Mouse (Mus musculus) lung, embryonic 15.5 days (tissue): ENCODE data around the gene Stk25. TPM values are rescaled to one million over a fixed set of nuclear protein-coding genes. Genes with fewer than 3 reads are reported as not detected.
A peak's percentile ranks its signal among the peaks of the same experiment; 100 is the strongest.

Experiments used
- ATAC-seq: fragments of 200-750 bp; cut with Nextera tagmentation; 2 replicates; pipeline ENCODE4 v1.8.0; 2017; ENCODE audit warnings: moderate number of reproducible peaks, borderline replicate concordance; ENCODE audit not compliant: low FRiP score, low TSS enrichment; ENCODE audit errors: extremely low read depth
- H3K27ac ChIP-seq: fragments of 300-500 bp; sonication (generic); 2 replicates; pipeline ENCODE4 v1.5.1; 2015; ENCODE audit warnings: moderate library complexity, mild to moderate bottlenecking, inconsistent platforms
- H3K27me3 ChIP-seq: fragments of 300-500 bp; sonication (generic); 2 replicates; pipeline ENCODE4 v1.6.1; 2015; ENCODE audit warnings: inconsistent platforms
- H3K36me3 ChIP-seq: fragments of 300-500 bp; sonication (generic); 2 replicates; pipeline ENCODE4 v1.6.1; 2015; ENCODE audit warnings: inconsistent platforms
- H3K4me1 ChIP-seq: fragments of 300-500 bp; sonication (generic); 2 replicates; pipeline ENCODE4 v1.6.1; 2015; ENCODE audit warnings: inconsistent platforms
- H3K4me2 ChIP-seq: fragments of 300-500 bp; sonication (generic); 2 replicates; pipeline ENCODE4 v1.6.1; 2015; ENCODE audit warnings: inconsistent platforms, mild to moderate bottlenecking, moderate library complexity
- H3K4me3 ChIP-seq: fragments of 300-500 bp; sonication (generic); 2 replicates; pipeline ENCODE4 v1.5.1; 2015; ENCODE audit warnings: mild to moderate bottlenecking, inconsistent platforms
- H3K9ac ChIP-seq: fragments of 300-500 bp; sonication (generic); 2 replicates; pipeline ENCODE4 v1.6.1; 2015; ENCODE audit warnings: inconsistent platforms
- H3K9me3 ChIP-seq: fragments of 300-500 bp; sonication (generic); 2 replicates; pipeline ENCODE4 v1.6.1; 2016; ENCODE audit warnings: inconsistent platforms
- WGBS: fragments of 180-500 bp; shearing (Covaris S2); methylation state at CpG from one replicate; pipeline ENCODE4 v1.1.7; 2015; 5-methylcytosine and 5-hydroxymethylcytosine counted together
- polyA plus RNA-seq: library from polyadenylated mRNA; unstranded; fragments of >200 nt; fragmentation: Nextera tagmentation; extraction: Ambion mirVana; gene quantifications from 2 replicates; pipeline ENCODE4 v1.2.1, GENCODE M21; 2015

The Stk25 gene
- polyA plus RNA-seq, 1 experiment from 2014 or later: 177 TPM

- 2% methylated on average over 6 of the region's 6 CpGs for WGBS
- no peaks in the 10 kb centered on the region for H3K9me3 ChIP-seq
- no peak for ATAC-seq
- H3K4me3 ChIP-seq: peak overlapping the region; percentile 70
- H3K4me1 ChIP-seq: peaks cover 20% of the 10 kb centered on the region
- no peaks in the 10 kb centered on the region for H3K27me3 ChIP-seq
- peak overlapping the region; percentile 74 for H3K4me2 ChIP-seq
- peaks cover 8% of the 10 kb centered on the region; the same call in 1 of the 2 replicates for H3K36me3 ChIP-seq
- peak overlapping the region; percentile 81 for H3K27ac ChIP-seq
- H3K9ac ChIP-seq: peak overlapping the region; percentile 74
Observed at GRCm38 (mm10) chr1:93634481-93634891, 24.0 kb downstream of the Stk25 start.

GRCm38 (mm10) chr1:93632723-93633122, 25.7 kb downstream of the Stk25 start:
- H3K36me3 ChIP-seq: peaks cover 24% of the 10 kb centered on the region

GRCm38 (mm10) chr1:93630796-93631195, 27.7 kb downstream of the Stk25 start:
- Histone ChIP-seq H3K4me2 (no peak overlapping the region), H3K27me3 (no peaks in the 10 kb centered on the region), H3K27ac (no peak overlapping the region), H3K4me3 (no peak overlapping the region), H3K9me3 (no peaks in the 10 kb centered on the region), H3K36me3 (peaks cover 43% of the 10 kb centered on the region), H3K4me1 (peaks cover 15% of the 10 kb centered on the region), H3K9ac (no peak overlapping the region)
- ATAC-seq: no peak
- WGBS: 79% methylated on average over 3 of the region's 3 CpGs

More at GRCm38 (mm10) chr1:93632723-93633122, 25.7 kb downstream of the Stk25 start:
- no peak overlapping the region for H3K27ac ChIP-seq
- no peak overlapping the region for H3K4me3 ChIP-seq
- no peaks in the 10 kb centered on the region for H3K27me3 ChIP-seq
- H3K4me2 ChIP-seq: no peak overlapping the region
- peaks cover 20% of the 10 kb centered on the region for H3K4me1 ChIP-seq
- no peaks in the 10 kb centered on the region for H3K9me3 ChIP-seq
- no peak for ATAC-seq
- 73% methylated on average over 3 of the region's 3 CpGs for WGBS
- no peak overlapping the region for H3K9ac ChIP-seq

- H3K36me3 ChIP-seq: peaks cover 88% of the 10 kb centered on the region
- ATAC-seq: no peak
- H3K4me3 ChIP-seq: no peak overlapping the region
Observed at GRCm38 (mm10) chr1:93624502-93624901, 34.0 kb downstream of the Stk25 start.

GRCm38 (mm10) chr1:93618948-93619347, 39.5 kb downstream of the Stk25 start:
- Histone ChIP-seq H3K27ac (no peak overlapping the region), H3K9me3 (no peaks in the 10 kb centered on the region), H3K4me3 (no peak overlapping the region), H3K9ac (no peak overlapping the region), H3K4me2 (no peak overlapping the region), H3K36me3 (peaks cover 35% of the 10 kb centered on the region), H3K27me3 (no peaks in the 10 kb centered on the region), H3K4me1 (no peaks in the 10 kb centered on the region)
- WGBS: 54% methylated on average over 5 of the region's 5 CpGs
- no peak for ATAC-seq

More at GRCm38 (mm10) chr1:93624502-93624901, 34.0 kb downstream of the Stk25 start:
- H3K9me3 ChIP-seq: no peaks in the 10 kb centered on the region
- no peaks in the 10 kb centered on the region for H3K27me3 ChIP-seq
- WGBS: 69% methylated on average over 1 of the region's 1 CpGs
- H3K27ac ChIP-seq: no peak overlapping the region
- H3K4me1 ChIP-seq: no peaks in the 10 kb centered on the region
- H3K9ac ChIP-seq: no peak overlapping the region
- H3K4me2 ChIP-seq: no peak overlapping the region

- Histone ChIP-seq H3K27ac (no peak overlapping the region), H3K9me3 (no peaks in the 10 kb centered on the region), H3K4me2 (no peak overlapping the region), H3K9ac (no peak overlapping the region), H3K36me3 (peaks cover 27% of the 10 kb centered on the region), H3K27me3 (no peaks in the 10 kb centered on the region), H3K4me3 (no peak overlapping the region), H3K4me1 (no peaks in the 10 kb centered on the region)
- 90% methylated on average over 4 of the region's 4 CpGs for WGBS
- no peak for ATAC-seq
Observed at GRCm38 (mm10) chr1:93618059-93618748, 40.3 kb downstream of the Stk25 start.

GRCm38 (mm10) chr1:93609762-93610161, 48.7 kb downstream of the Stk25 start:
- 83% methylated on average over 8 of the region's 8 CpGs for whole genome bisulfite sequencing
- no peak overlapping the region for H3K4me2 ChIP-seq
- no peaks in the 10 kb centered on the region for H3K9me3 ChIP-seq
- no peak overlapping the region for H3K9ac ChIP-seq
- ATAC-seq: no peak
- H3K27ac ChIP-seq: no peak overlapping the region
- H3K27me3 ChIP-seq: no peaks in the 10 kb centered on the region
- H3K36me3 ChIP-seq: no peaks in the 10 kb centered on the region
- no peak overlapping the region for H3K4me3 ChIP-seq
- H3K4me1 ChIP-seq: no peaks in the 10 kb centered on the region

- Histone ChIP-seq H3K36me3 (no peaks in the 10 kb centered on the region), H3K27ac (no peak overlapping the region), H3K27me3 (no peaks in the 10 kb centered on the region), H3K4me1 (no peaks in the 10 kb centered on the region), H3K9me3 (no peaks in the 10 kb centered on the region), H3K4me3 (no peak overlapping the region), H3K4me2 (no peak overlapping the region), H3K9ac (no peak overlapping the region)
- ATAC-seq: no peak
- WGBS: 81% methylated on average over 4 of the region's 4 CpGs
Observed at GRCm38 (mm10) chr1:93608696-93609245, 49.7 kb downstream of the Stk25 start.

GRCm38 (mm10) chr1:93607090-93608083, 51.1 kb downstream of the Stk25 start:
- H3K4me2 ChIP-seq: no peak overlapping the region
- no peaks in the 10 kb centered on the region for H3K4me1 ChIP-seq
- no peak for ATAC-seq
- H3K9ac ChIP-seq: no peak overlapping the region
- H3K4me3 ChIP-seq: no peak overlapping the region
- 81% methylated on average over 14 of the region's 14 CpGs for WGBS
- H3K36me3 ChIP-seq: no peaks in the 10 kb centered on the region
- H3K27me3 ChIP-seq: no peaks in the 10 kb centered on the region
- H3K9me3 ChIP-seq: no peaks in the 10 kb centered on the region
- H3K27ac ChIP-seq: no peak overlapping the region

DNA sequence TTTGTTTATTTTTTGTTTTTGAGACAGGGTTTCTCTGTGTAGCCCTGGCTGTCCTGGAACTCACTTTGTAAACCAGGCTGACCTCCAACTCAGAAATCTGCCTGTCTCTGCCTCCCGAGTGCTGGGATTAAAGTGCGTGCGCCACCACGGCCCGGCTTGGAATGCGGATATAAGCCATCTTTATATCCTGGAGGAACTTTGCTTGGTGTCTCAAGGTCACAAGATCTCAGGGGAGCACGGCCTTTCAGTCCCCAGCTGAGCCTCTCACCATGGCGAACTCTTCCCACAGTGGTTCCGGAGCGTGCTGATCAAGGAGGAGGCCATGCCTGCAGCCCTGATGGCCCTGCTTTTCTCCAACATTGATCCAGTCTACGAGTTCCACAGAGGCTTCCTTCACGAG, 54.5 kb downstream of the Stk25 start:
- no peak overlapping the region for H3K27ac ChIP-seq
- no peaks in the 10 kb centered on the region for H3K4me1 ChIP-seq
- H3K4me2 ChIP-seq: no peak overlapping the region
- no peaks in the 10 kb centered on the region for H3K27me3 ChIP-seq
- H3K4me3 ChIP-seq: no peak overlapping the region
- no peaks in the 10 kb centered on the region for H3K36me3 ChIP-seq
- no peak for ATAC-seq
- no peak overlapping the region for H3K9ac ChIP-seq
- H3K9me3 ChIP-seq: no peaks in the 10 kb centered on the region
- WGBS: 92% methylated on average over 12 of the region's 12 CpGs

DNA sequence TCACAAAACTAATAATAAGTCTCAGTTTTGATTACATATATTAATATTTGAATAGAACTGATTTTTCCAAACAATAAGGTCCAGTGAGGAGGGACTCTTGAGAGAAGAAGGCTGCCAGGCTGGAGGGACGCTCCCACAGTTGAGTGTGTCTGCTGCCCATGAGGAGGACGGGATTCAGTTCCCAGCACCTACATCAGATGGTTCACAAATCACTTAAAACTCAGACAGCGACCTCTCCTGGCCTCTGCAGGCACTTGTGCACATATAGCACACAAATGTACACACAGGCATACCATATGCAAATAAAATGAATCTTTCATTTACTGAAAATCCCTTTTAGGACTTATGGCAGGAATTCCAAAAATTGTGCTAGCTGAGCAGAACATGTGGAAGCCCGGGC, 55.5 kb downstream of the Stk25 start:
- Histone ChIP-seq H3K4me1 (no peaks in the 10 kb centered on the region), H3K27me3 (no peaks in the 10 kb centered on the region), H3K9me3 (no peaks in the 10 kb centered on the region), H3K27ac (no peak overlapping the region), H3K9ac (no peak overlapping the region), H3K36me3 (no peaks in the 10 kb centered on the region), H3K4me3 (no peak overlapping the region), H3K4me2 (no peak overlapping the region)
- 67% methylated on average over 4 of the region's 4 CpGs for WGBS
- no peak for ATAC-seq

- 64% methylated on average over 6 of the region's 6 CpGs for WGBS
- no peaks in the 10 kb centered on the region for H3K36me3 ChIP-seq
- H3K27ac ChIP-seq: no peak overlapping the region
- H3K4me1 ChIP-seq: no peaks in the 10 kb centered on the region
- H3K27me3 ChIP-seq: no peaks in the 10 kb centered on the region
- H3K9ac ChIP-seq: no peak overlapping the region
- no peak overlapping the region for H3K4me2 ChIP-seq
- no peak overlapping the region for H3K4me3 ChIP-seq
- no peaks in the 10 kb centered on the region for H3K9me3 ChIP-seq
- no peak for ATAC-seq
Observed at GRCm38 (mm10) chr1:93595916-93596315, 62.5 kb downstream of the Stk25 start.
